Mouse (Mus musculus) small intestine, adult 2 months (tissue): ENCODE results near the gene Nptx2. TPM values are rescaled to one million over a fixed set of nuclear protein-coding genes. Genes with fewer than 3 reads are reported as not detected.

Experiments used
- H3K27ac ChIP-seq: fragments of 200-500 bp; 2 replicates; pipeline ENCODE4 v1.5.1; 2012; ENCODE audit warnings: low read depth, low read length, control low read depth, inconsistent platforms; ENCODE audit not compliant: insufficient read depth
- H3K27me3 ChIP-seq: fragments of 200-500 bp; 2 replicates; pipeline ENCODE4 v1.6.1; 2012; ENCODE audit warnings: mild to moderate bottlenecking, moderate library complexity, low read length, inconsistent platforms; ENCODE audit not compliant: control insufficient read depth, insufficient read depth
- H3K36me3 ChIP-seq: fragments of 200-500 bp; 2 replicates; pipeline ENCODE4 v1.6.1; 2012; ENCODE audit warnings: mild to moderate bottlenecking, low read length, control low read depth, inconsistent platforms; ENCODE audit not compliant: control insufficient read depth, insufficient read depth
- H3K4me1 ChIP-seq: fragments of 200-500 bp; 2 replicates; pipeline ENCODE4 v1.6.1; 2012; ENCODE audit warnings: low read length, inconsistent platforms, mixed read lengths; ENCODE audit not compliant: control insufficient read depth, insufficient read depth, insufficient read length
- H3K4me3 ChIP-seq: fragments of 200-500 bp; 2 replicates; pipeline ENCODE4 v1.5.1; 2012; ENCODE audit warnings: low read depth, mild to moderate bottlenecking, control low read depth, inconsistent platforms, low read length, moderate library complexity
- CTCF ChIP-seq: fragments of 200-500 bp; IDR thresholded peaks from 2 replicates; pipeline ENCODE4 v1.5.1; 2012; ENCODE audit warnings: low read depth, mild to moderate bottlenecking, control low read depth, inconsistent platforms, low read length, moderate library complexity, mixed read lengths; ENCODE audit not compliant: insufficient replicate concordance, insufficient read length; ENCODE audit errors: extremely low read depth
- POLR2A ChIP-seq: fragments of 200-500 bp; IDR thresholded peaks from 2 replicates; pipeline ENCODE4 v1.6.1; 2012; ENCODE audit warnings: low read depth, mild to moderate bottlenecking, control low read depth, inconsistent platforms, low read length, moderate library complexity
- WGBS: fragments of 180-500 bp; shearing (Covaris S2); methylation state at CpG from one replicate; pipeline ENCODE4 v1.1.7; 2018; 5-methylcytosine and 5-hydroxymethylcytosine counted together
- polyA plus RNA-seq: library from polyadenylated mRNA; depleted of rRNA; stranded (reverse); fragments of >200 nt; gene quantifications from 2 replicates; pipeline ENCODE4 v1.2.3, GENCODE M21; 2012; rRNA removed

Nptx2 gene
- 3.2 and 5.3 TPM in 2 replicates for polyA plus RNA-seq

DNA sequence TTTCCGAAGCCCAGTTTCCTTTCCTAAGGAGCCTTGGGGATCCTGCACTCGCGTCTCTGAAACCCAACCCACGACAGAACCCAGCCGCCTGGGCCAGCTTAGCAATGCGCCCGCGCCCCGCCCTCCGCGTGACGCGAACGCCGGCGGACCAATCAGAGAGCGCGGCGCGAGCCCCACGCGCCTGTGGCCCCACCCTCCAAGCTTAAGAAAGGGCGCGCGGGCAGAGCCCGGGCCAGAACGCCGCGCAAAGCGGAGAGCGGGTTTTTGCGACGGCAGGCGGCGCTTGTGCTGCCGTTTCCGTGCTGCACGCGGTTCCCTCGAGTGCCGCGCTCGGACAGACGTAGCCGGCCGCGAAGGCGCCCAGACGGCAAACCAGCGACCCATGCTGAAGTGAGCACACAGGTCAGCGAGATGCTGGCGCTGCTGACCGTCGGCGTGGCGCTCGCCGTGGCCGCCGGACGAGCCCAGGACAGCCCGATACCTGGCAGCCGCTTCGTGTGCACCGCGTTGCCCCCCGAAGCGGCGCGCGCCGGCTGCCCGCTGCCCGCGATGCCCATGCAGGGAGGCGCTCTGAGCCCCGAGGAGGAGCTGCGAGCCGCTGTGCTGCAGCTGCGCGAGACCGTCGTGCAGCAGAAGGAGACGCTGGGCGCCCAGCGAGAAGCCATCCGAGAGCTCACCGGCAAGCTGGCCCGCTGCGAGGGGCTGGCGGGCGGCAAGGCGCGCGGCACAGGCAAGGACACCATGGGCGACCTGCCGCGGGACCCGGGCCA is at the start of gene Nptx2:
Nptx2 (plus strand) TSS at position 250 of the 770 bp plus-strand sequence.
- Histone ChIP-seq H3K4me3 (peak within 1 kb of the TSS; percentile 42), H3K27ac (no peak within 1 kb of the TSS), H3K27me3 (peaks cover 28% of the 10 kb centered on the region), H3K4me1 (peaks cover 10% of the 10 kb centered on the region), H3K36me3 (no peaks in the 10 kb centered on the region)
- TF ChIP-seq CTCF (no peak), POLR2A (peak; percentile 47; the same call in 1 of the 2 replicates)
- 3% methylated on average over 99 of the region's 99 CpGs for WGBS

DNA sequence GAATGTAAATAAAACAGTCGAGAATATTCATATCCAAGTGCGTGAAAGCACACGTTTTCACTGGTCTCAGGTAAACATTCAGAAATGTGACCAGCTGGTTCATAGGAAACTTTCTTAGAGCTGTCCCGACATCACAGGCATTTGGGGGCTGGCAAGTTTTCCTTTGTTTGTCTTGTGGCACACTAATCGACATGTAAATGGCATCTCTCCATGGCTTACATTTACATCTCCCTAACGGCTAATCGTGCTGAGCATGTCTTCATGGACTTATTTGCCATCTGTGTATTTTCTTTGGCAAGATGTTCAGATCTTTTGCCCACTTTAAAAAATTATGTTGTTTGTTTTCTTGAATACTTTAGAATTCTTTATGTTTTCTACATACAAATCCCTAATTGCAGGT is 49.2 kb upstream of the Nptx2 start:
- no peaks in the 10 kb centered on the region for H3K36me3 ChIP-seq
- TF ChIP-seq CTCF (no peak), POLR2A (no peak)
- H3K4me1 ChIP-seq, result no peaks in the 10 kb centered on the region
- no peak overlapping the region for H3K27ac ChIP-seq
- 70% methylated on average over 7 of the region's 7 CpGs for WGBS
- no peak overlapping the region for H3K4me3 ChIP-seq
- H3K27me3 ChIP-seq, result no peaks in the 10 kb centered on the region

DNA sequence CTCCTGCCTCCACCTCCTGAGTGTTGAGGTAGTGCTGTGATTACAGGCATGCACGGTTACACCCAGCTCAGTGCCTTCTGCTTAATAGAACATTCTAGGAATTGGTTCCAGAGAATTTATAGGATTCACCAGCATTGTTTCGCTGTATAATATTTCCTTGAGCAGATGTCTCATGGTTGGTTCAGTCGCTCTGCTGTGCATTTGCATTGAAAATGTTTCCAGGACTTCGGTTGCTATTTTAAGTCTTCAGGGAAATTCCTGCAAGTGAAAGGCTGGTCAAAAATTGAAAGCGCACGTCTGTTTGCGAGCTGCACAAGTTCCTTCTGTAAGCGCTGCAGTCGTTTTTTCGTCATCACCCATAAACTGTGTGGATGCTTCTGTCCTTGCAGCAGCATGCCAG is 41.5 kb upstream of the Nptx2 start:
- H3K27ac ChIP-seq, result no peak overlapping the region
- no peaks in the 10 kb centered on the region for H3K36me3 ChIP-seq
- H3K4me1 ChIP-seq, result peaks cover 6% of the 10 kb centered on the region
- TF ChIP-seq POLR2A (no peak), CTCF (no peak)
- WGBS, result 85% methylated on average over 10 of the region's 10 CpGs
- H3K4me3 ChIP-seq, result no peak overlapping the region
- H3K27me3 ChIP-seq, result no peaks in the 10 kb centered on the region

DNA sequence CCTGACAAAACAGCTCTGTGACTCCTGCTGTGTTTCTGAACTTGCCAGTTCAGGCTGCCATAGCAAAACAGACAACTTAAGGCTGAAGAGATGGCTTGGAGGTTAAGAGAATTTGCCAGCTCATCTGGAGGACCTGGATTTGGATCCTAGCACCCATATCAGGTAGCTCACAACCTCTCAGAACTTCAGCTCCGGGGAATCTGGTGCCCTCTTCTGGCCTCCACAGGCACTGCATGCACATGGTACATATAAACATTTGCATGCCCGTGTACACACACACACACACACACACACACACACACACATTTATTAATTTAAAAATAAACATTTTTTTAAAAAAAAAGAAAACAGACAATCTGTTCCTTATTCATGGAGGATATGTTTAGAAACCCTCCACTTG is 40.0 kb upstream of the Nptx2 start:
- Histone ChIP-seq H3K27me3 (no peaks in the 10 kb centered on the region), H3K36me3 (no peaks in the 10 kb centered on the region), H3K27ac (no peak overlapping the region), H3K4me1 (peaks cover 6% of the 10 kb centered on the region), H3K4me3 (no peak overlapping the region)
- no peak for TF ChIP-seq POLR2A
- TF ChIP-seq CTCF, result peak; percentile 19; the same call in 1 of the 2 replicates
- WGBS, result 96% methylated on average over 2 of the region's 2 CpGs

DNA sequence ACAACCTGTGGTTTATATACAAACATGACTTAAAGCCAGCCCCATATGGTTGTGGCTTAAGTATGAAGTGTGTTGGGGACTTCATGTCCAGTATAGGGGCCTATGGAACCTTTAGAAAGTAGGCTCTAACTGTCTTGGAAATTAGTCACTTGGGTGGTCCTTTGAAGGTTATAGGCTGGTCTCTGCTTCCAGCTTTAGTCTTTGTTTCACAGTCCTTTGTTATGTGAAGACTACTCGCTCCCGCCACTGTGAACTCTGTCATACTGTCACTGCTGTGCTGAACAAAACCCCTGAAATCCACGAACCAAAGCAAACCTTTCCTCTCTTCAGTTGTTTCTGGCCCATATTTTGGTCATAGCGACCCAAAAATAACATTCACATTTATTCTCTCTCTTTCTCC is 39.5 kb upstream of the Nptx2 start:
- Histone ChIP-seq H3K4me1 (peaks cover 6% of the 10 kb centered on the region), H3K4me3 (no peak overlapping the region), H3K27ac (no peak overlapping the region), H3K27me3 (no peaks in the 10 kb centered on the region), H3K36me3 (no peaks in the 10 kb centered on the region)
- TF ChIP-seq POLR2A, result no peak
- no peak for TF ChIP-seq CTCF
- 82% methylated on average over 4 of the region's 4 CpGs for WGBS

DNA sequence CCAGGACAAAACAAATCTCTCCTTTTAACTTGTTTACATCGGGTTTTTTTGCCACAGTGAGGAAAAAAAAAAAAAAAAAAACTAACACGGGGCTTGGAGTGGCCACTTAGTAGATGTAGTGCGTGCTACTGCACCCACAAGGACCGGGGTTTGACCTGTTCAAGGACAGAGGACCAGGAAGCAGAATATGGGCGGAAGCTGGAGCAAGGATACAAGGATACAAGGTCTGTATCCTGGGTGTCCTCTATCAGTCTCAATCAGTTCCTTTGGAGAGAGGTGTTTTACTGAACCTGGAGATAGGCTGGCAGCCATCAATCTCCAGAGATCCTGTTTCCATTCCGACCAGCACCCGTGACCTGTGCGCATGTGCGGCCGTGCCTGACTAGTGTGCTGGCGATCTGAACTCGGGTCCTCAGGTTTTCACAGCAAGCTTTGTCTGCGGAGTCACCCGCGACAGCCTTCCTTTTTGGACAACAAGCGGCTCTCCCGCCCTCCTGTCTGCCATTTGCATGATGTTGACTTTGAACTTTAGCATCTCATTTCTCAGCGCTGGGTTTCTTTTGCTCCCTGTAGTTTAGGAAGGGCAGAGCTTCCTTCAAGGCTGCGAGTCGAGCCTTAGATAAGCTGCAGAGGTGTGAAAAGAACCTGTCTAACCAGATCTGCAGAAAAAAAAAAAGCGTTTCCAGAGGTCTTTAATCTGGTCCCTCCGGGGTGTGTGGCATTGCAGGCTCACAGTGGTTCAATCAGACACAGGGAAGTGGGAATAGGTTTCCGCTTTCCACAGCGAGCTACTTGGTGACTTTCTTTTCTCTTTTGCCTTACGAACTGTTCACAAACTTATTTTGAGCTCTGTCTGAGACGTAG is 38.8 kb upstream of the Nptx2 start:
- Histone ChIP-seq H3K4me1 (peaks cover 6% of the 10 kb centered on the region), H3K36me3 (no peaks in the 10 kb centered on the region), H3K27me3 (no peaks in the 10 kb centered on the region), H3K4me3 (peak overlapping the region; percentile 32), H3K27ac (peak overlapping the region; percentile 64)
- WGBS, result 15% methylated on average over 26 of the region's 26 CpGs
- TF ChIP-seq POLR2A (no peak), CTCF (no peak)

DNA sequence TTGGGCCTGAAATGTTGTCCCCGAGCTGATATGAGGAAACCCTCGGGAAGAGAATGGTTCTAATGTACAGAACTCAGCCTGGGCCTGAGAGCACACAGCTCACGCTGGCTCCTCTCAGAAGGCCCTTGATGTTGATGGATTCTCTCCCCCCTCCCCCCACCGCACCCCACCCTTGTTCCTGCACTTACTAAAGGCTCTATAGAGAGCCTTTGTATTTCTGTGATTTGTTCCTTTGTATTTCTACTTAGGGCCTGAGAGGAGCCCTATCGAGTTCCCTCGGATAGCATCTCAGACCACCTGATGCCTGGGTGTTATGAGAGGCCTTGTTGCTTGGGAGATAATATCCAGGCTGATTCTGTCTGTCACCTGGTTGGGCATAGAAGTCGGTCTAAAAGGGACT is 36.3 kb upstream of the Nptx2 start:
- H3K27me3 ChIP-seq, result no peaks in the 10 kb centered on the region
- TF ChIP-seq POLR2A (no peak), CTCF (no peak)
- peaks cover 9% of the 10 kb centered on the region for H3K4me1 ChIP-seq
- 76% methylated on average over 7 of the region's 7 CpGs for WGBS
- no peak overlapping the region for H3K4me3 ChIP-seq
- no peak overlapping the region for H3K27ac ChIP-seq
- H3K36me3 ChIP-seq, result no peaks in the 10 kb centered on the region
